13 mouse cellular contexts compared by ENCODE assay signal in the genomic region with DNA sequence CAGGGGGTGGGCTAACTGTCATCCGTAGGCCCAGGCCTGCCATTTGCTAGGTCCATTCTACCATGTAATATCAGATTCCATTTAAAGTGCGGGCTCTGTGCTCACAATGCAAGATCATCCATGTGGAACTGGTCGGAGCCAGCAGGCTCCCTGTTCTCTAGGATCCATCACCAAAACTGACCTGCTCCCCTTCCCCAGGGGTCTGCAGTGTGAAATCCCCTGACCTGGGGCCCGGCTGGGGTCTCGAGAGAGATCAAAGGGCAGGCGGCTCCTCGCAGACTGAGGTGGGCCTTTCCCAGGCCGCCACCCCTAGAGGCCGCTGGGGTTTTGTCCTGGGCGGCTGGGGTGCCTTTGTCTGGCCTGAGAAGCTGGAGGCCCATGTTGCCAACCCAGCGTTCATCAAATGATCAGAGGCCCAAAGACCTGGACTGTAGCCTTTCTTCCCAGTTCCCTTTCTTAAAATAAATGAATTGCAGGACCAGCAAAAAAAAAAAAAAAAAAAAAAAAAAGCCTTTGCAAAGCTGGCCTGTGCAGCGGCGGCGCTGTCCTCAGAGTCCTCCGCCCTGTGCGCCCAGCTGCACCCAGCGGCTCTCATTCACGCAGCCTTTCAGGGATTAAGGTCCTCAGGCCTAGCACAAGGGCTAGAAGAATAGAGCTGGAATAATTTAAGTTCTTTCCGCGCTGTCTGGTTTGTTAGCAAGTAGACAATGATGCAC.
A peak's percentile ranks its signal among the peaks of the same experiment; 100 is the strongest.
DNase-seq lines count a peak whose midpoint lies in the region; ATAC-seq lines count a peak whose summit lies in the region.
"Had no signal": no experiment of that assay in that cellular context is flagged by ENCODE, and none has a peak within 500 bp of the region (broad histone marks: within the 10 kb centered on the region; RNA-seq: fewer than 3 reads in every experiment).

No protein-coding gene starts in this region.

- ATAC-seq in heart, embryonic 13.5 days (ENCODE audit: extremely low read depth, insufficient number of reproducible peaks, low FRiP score, low TSS enrichment), result 0 out of 2 replicates have a peak, but pooled peaks have one; percentile 28
- ATAC-seq in midbrain, embryonic 15.5 days (replicated peaks), result peak; percentile 64

- H3K4me2 ChIP-seq in heart, embryonic 13.5 days, result no peak overlapping the region
- no peak overlapping the region for H3K4me2 ChIP-seq in midbrain, embryonic 15.5 days
- H3K4me2 ChIP-seq: embryonic facial prominence, embryonic 15.5 days; limb, embryonic 15.5 days had no signal

- no peak overlapping the region for H3K4me3 ChIP-seq in heart, embryonic 13.5 days
- H3K4me3 ChIP-seq in hindbrain, embryonic 10.5 days, result no peak overlapping the region
- no peak overlapping the region for H3K4me3 ChIP-seq in midbrain, embryonic 15.5 days
- H3K4me3 ChIP-seq: embryonic facial prominence, embryonic 15.5 days; limb, embryonic 15.5 days had no signal

- no peaks in the 10 kb centered on the region for H3K36me3 ChIP-seq in heart, embryonic 13.5 days
- H3K36me3 ChIP-seq in hindbrain, embryonic 10.5 days, result peaks cover 61% of the 10 kb centered on the region
- peaks cover 9% of the 10 kb centered on the region for H3K36me3 ChIP-seq in midbrain, embryonic 15.5 days (replicated peaks)
- H3K36me3 ChIP-seq: embryonic facial prominence, embryonic 15.5 days; limb, embryonic 15.5 days had no signal

- DNase-seq in heart, adult 8-10 months (ENCODE audit: low spot score), result no peak
- DNase-seq in embryo, embryonic 10.5 days (ENCODE audit: low spot score), result peak; percentile 86
- peak; percentile 88 for DNase-seq in hindbrain, embryonic 10.5 days (ENCODE audit: low spot score)
- DNase-seq in frontal cortex, postnatal 36 days (ENCODE audit: low spot score in 2 of 2), result no peak
- DNase-seq in c-Kit-positive CD71-positive TER-119-positive erythroid progenitor cells, embryonic 14.5 days (ENCODE audit: low spot score), result no peak
- no peak for DNase-seq in adrenal gland, postnatal 10 days
- DNase-seq: heart, adult 11 months; kidney, adult 2 months; thymus, adult 18-20 months had no signal

- H3K27ac ChIP-seq in heart, embryonic 13.5 days (replicated peaks), result no peak overlapping the region
- peak overlapping the region; percentile 93 for H3K27ac ChIP-seq in hindbrain, embryonic 10.5 days
- peak overlapping the region; percentile 94 for H3K27ac ChIP-seq in midbrain, embryonic 15.5 days
- H3K27ac ChIP-seq: embryonic facial prominence, embryonic 15.5 days; limb, embryonic 15.5 days had no signal

- peaks cover 6% of the 10 kb centered on the region for H3K4me1 ChIP-seq in heart, embryonic 13.5 days
- peaks cover 95% of the 10 kb centered on the region for H3K4me1 ChIP-seq in hindbrain, embryonic 10.5 days (replicated peaks)
- H3K4me1 ChIP-seq in midbrain, embryonic 15.5 days, result peaks cover 56% of the 10 kb centered on the region

- WGBS in heart, embryonic 13.5 days, result 35% methylated on average over 20 of the region's 20 CpGs
- 6% methylated on average over 20 of the region's 20 CpGs for WGBS in hindbrain, embryonic 10.5 days
- 4% methylated on average over 20 of the region's 20 CpGs for WGBS in midbrain, embryonic 15.5 days

- peaks cover 28% of the 10 kb centered on the region for H3K27me3 ChIP-seq in heart, embryonic 13.5 days (replicated peaks)
- no peaks in the 10 kb centered on the region for H3K27me3 ChIP-seq in hindbrain, embryonic 10.5 days (ENCODE audit: insufficient read depth, poor library complexity, severe bottlenecking)
- H3K27me3 ChIP-seq in midbrain, embryonic 15.5 days (replicated peaks), result no peaks in the 10 kb centered on the region
- H3K27me3 ChIP-seq: embryonic facial prominence, embryonic 15.5 days; limb, embryonic 15.5 days had no signal

- no peak overlapping the region for H3K9ac ChIP-seq in heart, embryonic 13.5 days
- peak overlapping the region; percentile 24; the same call in 1 of the 2 replicates for H3K9ac ChIP-seq in midbrain, embryonic 15.5 days
- H3K9ac ChIP-seq: embryonic facial prominence, embryonic 15.5 days; limb, embryonic 15.5 days had no signal

- no peaks in the 10 kb centered on the region for H3K9me3 ChIP-seq in heart, embryonic 13.5 days
- H3K9me3 ChIP-seq in hindbrain, embryonic 10.5 days, result no peaks in the 10 kb centered on the region
- H3K9me3 ChIP-seq in midbrain, embryonic 15.5 days, result no peaks in the 10 kb centered on the region
- H3K9me3 ChIP-seq: embryonic facial prominence, embryonic 15.5 days; limb, embryonic 15.5 days had no signal

Comparison
In these comparisons a context has a peak if more than half of its experiments do, and no peak if none do; other contexts are left out.
1. DNase-seq: peak in embryo, embryonic 10.5 days (single experiment) and hindbrain, embryonic 10.5 days (single experiment); none in heart, adult 8-10 months (single experiment), frontal cortex, postnatal 36 days (0 of 2), c-Kit-positive CD71-positive TER-119-positive erythroid progenitor cells, embryonic 14.5 days (single experiment) and adrenal gland, postnatal 10 days (single experiment).